Mouse (Mus musculus) frontal cortex, adult (tissue): ENCODE measurements around the gene Sbk3.
"Not testable (repeated sequence)": the region's sequence is repeated elsewhere in the genome, so short reads cannot be mapped to it uniquely, and the experiment has no call there.

Experiments used
- ATAC-seq: cut with Nextera tagmentation; 2 replicates; pipeline ENCODE4 v1.9.2; 2017; ENCODE audit warnings: mild to moderate bottlenecking, moderate library complexity, mixed read lengths; ENCODE audit not compliant: low TSS enrichment

Sbk3 gene

DNA sequence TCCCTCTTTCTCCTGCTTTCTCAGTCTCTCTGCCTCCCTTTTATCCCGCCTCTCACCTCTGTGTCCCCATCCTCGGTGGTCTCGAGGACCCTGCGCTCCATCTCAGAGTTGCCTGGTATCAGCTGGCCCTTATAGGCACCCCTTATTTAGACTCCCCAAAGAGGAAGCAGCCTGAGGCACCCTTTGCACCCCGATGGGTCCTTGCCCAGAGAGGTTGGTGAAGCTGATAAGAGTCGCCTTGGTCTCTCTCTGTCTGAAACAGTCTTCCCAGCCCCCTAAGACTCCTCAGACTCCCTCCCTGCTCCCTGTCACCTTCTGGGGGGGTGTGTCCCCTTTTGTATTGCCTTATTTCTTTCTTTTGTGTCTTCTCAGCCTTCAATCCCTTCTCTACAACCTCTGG is at the start of gene Sbk3:
Sbk3 (minus strand) TSS at position 101 of the 400 bp plus-strand sequence.
- ATAC-seq = no peak

DNA sequence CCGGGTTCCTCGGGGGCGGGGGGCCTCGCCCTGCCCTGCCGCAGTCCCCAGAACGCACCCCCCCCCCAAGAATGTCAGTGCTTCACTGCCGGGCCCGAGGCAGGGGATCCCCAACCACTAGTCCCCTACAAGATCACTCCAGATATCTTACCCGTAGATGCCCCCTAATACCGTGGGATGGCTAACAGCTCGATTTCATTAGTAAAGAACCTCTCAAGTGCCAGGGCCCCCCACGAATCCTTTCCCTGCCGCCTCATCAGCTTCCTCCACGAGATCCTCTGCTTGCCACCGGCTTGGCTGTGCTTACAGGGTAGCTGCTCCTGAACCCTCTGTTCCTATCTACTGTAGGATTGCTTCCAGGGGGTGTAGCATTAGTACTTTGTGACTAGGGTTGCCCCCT is 49.7 kb upstream of the Sbk3 start:
- peak; percentile 2; the same call in 1 of the 2 replicates for ATAC-seq

DNA sequence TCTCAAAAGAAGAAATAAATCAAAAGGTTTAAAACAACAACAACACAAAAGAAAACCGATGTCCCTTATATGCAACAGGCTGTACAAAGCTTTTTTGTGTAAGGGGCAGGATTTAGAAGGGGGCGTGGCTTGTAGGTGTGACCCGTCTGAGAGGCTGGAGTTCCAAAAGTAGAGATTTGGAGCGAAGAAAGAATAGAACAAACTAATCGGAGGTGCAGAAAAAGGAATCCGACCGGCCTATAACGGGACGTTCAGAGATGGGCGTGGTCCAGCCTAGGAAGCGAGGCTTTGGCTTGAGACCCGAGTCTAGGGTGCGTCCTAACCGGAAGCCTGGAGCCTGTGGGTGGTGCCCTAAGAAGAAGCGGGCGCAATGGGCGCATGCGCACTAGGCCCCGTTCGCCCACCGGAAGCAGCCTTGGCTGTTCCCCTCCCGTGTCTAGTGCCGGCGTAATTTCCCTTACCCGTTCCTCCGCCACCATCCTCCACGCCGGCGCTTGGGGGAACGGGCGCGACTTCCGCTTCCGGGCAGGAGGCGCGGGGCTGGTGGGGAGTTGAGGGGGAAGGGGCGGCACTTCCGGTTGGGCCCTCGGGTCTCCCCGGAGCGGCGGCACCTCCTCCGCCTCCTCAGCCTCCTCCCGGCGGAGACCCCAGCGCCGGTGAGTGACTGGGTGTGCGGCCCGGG is 49.2 kb upstream of the Sbk3 start, which contains the start of the genes Zfp865 and Ccdc106:
Zfp865 (plus strand) TSS at position 377 of the 682 bp plus-strand sequence.
Ccdc106 (plus strand) TSS at position 554 of the 682 bp plus-strand sequence.
- ATAC-seq = peak; percentile 92

DNA sequence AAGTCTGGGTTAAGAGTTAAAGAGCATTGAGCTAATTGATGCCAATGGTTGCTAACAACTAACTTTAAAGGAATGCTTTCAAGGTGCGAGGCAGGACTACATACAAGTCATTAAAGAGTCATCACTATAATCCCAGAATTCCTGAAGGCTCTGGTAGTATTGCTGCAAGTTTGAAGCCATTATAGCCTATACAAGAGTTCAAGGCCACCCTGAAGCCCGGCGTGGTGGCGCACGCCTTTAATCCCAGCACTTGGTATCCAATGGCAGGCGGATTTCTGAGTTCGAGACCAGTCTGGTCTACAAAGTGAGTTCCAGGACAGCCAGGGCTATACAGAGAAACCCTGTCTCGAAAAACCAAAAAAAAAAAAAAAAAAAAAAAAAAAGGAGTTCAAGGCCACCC is 48.6 kb upstream of the Sbk3 start:
- not testable (repeated sequence) for ATAC-seq

DNA sequence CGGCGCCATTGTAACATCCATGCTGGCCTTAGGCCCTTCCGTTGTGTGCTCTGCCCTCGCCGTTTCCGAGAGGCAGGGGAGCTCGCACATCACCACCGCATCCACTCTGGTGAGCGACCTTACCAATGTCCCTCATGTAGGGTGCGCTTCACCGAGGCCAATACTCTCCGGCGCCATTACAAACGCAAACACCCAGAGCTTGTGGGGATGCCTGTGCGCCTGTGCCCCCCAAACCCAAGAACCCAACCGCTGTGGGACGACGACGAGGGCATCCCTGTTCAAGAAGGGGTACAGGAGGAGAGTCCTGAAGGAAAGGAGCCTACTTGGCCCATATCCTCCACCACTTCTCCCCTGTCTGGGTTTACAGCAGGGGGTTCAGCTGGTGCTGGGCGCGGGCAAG is 47.0 kb upstream of the Sbk3 start:
- no peak for ATAC-seq

DNA sequence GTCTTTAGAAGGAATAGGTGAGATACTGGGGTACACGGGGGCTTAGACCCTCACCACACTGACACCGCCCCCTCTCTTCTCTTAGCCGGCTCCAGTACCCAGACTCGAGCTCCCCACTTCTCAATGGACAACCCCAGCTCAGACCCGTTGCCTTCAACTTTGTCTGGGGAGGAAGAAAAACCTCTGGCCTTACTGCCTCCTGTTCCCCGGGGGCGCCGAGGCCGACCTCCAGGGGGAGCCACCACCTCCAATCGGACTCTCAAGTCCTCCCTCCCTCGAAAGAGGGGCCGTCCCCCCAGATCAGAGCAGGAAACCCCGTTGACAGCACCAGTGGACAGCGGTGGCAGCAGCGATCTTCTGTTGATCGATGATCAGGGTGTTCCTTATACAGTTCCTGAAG is 46.4 kb upstream of the Sbk3 start:
- ATAC-seq = no peak

DNA sequence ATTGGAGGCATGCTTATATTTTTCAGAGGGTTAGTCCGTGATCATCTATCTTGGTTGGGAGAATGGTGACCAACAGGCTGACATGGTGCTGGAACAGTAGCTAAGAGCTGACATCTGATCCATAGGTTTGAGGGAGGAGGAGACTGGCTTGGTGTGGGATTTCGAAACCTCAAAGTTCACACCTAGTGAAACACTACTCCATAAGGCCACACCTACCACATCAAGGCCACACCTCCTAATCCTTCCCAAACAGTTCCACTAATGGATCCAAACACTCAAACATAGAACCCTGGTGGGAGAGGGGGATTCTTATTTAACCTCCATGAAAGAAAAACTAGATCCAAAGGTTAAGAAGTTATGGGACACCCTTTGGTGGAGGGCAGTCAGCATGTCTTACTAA is 46.0 kb upstream of the Sbk3 start:
- no peak for ATAC-seq

DNA sequence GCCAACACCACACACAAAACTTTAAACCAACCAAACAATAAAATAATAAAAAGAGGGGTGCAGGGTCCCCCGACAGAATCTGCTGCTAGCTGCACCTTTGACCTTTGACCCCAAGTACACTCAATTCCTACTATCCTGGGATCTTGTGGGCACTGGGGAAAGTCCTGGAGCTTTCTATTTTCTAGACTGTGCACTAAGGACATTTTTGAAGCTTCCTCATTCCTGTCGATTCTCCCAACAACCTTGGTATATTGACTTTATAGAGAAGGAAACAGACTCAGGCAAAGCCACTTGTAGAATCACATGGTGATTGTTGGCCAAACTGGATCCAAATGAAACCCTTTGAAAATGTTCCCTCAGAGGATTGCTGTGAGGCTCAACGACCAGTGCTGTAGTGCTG is 45.1 kb upstream of the Sbk3 start:
- no peak for ATAC-seq

DNA sequence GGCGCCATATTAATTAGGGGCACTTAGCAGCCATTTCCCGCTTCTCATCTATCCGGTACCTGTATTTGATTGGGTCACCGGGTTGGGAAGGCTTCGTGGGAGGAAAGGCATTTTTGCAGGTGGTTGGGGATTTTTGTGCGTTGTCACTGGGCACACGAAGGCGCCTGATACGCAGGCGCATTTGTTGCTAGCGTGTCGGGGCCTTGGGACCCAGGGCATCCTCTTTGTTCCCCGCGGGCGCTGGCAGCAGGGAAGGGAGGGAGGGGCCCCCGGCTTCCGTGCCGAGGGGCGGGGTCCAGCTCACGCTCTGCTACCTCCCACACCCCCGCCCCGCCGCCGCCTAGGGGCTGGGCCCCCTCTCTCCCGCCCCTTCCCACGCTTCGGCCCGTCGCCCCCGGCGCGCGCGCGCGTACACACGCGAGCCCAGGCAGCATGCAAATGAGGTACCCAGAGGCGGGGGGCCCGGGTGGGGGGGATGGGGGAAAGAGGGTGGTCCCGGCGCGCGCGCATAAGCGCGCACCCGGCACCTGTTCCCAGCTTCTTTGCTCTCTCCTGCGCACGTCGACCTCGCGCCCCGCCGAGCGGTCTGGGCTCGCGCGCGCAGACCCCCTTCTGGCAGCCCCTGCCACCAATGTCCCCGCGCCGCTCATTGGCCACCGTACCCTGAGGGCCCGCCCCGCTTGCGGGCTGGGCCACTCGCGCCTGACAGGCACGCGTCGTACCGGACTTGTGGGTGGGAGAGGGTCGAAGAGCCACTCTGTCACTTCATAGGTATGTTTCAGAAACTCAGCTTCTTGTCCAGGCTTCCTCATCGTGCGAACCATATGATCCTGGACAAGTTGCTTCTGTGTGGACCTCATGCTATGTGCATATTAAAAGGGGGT is 44.4 kb upstream of the Sbk3 start, which contains the start of gene Gm44973:
Gm44973 (plus strand) TSS at position 379 of the 884 bp plus-strand sequence.
- ATAC-seq = peak; percentile 67

DNA sequence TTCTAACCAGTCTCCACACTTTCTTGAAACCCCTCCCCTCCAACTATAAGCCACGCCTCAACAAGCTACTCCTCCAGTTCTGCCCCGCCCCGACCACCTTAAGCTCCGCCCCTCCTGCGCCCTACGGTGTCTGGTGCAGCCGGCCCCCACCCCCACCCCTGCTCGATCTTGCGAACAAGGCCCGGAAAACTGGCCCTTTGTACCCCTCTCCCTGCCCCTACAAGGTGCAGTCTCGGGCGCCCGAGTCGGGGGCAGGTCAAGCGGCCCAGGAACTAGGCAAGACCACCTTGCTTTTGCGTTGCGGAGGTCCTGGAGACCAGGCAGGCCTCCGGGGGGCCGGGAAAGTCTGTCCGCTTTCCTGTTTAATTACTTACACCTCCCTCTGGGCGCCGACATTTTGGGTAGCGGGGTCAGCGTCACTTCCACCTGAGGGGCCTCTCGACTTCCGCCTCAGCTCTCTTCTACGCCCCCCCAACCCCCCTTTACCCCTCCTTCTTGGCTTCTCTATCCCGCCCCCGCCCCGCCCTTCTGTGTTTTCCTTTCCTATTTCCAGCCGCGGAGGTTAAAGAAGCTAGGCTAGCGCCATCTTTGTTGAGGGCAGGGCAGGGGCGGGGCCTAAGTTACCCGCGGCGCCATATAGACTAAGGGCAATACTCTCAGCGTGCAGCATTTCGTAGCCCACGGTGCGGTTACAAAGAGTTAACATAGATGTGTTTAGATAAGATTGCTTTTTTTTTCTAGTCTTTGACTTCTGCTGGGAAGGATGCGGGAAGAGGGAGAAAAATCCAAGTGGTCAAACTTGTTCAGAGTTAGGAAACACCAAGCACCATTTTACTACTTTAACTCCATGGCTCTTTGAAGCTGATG is 43.5 kb upstream of the Sbk3 start, which contains the start of the genes Zfp524 and Fiz1:
Zfp524 (plus strand) TSS at position 165 of the 867 bp plus-strand sequence.
Fiz1 (minus strand) TSS at position 447 of the 867 bp plus-strand sequence.
- ATAC-seq = peak; percentile 62

DNA sequence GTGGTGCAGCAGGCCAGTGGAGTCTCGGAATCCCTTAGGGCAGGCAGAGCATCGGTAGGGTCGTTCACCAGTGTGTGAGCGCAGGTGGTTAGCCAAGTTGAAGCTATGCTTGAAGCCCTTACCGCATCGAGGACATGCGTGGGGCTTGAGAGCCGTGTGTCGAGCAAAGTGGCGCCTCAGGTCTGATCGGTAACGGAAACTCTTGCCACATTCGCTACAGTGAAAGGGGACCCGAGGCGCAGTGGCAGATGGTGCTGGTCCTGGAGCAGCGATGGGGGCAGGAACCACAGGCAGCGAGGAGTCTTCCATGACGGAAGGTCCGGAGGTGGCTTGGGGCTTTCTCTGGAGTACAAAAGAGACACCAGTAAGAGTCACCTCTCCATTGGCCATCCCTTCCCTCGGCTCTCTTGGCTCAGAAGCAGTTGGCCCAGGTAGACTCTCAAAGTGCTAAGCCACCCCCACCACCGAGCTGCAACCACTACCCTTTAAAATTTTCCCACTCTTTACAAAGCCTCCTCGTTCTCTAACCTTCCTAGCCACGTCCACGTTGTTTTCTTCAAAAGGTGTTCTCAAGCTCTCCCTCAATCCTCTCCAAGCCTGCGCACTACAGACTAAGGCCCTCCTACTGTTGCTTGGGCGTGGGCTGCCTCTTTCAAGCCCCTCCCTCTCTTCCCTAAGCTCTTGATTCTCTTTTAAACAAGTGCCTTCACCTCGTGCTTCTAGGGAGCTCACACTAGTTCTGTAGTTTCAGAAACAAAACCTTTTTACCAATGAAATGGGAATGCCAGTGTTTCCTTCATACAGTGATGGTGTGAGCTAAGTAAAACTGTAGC is 41.9 kb upstream of the Sbk3 start:
- ATAC-seq = no peak

DNA sequence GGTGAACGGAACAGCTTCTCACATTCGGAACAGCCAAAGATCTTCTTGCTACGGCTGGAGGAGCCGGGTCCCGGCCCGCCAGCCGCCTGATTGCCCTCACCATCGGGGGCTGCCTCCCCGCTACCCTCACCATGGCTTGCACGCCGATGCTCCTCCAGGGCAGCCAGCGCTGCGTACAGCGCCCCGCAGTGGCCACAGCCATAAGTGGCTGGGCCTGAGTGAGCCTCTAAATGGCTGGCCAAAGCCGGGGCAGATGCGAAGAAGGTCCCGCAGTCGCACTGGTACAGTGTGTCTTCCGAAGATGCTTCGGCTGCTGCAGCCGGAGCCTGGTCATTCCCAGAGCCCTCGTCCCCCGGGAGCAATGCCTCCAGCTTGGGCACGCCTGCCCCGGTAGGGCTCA is 37.3 kb upstream of the Sbk3 start:
- ATAC-seq = no peak

DNA sequence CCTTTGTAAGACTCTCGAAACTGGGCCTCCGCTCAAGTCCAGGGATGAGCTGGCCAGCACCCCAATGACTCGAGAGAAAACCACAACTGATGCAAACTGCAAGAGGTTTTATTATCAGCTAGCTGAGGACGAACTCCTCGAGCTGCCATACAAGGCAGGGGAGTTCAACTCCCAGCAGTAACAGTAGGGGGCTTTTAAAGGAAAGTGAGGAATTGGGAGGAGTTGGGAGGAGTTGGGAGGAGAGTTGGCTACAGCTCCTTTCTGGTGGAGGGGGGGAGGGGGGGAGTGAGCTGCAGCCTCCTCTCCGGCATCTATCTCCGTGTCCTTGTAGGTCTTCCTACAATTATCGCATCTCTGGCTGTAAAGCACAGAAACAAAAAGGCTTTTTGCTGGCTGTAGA is 31.9 kb upstream of the Sbk3 start:
- ATAC-seq = not testable (repeated sequence)

DNA sequence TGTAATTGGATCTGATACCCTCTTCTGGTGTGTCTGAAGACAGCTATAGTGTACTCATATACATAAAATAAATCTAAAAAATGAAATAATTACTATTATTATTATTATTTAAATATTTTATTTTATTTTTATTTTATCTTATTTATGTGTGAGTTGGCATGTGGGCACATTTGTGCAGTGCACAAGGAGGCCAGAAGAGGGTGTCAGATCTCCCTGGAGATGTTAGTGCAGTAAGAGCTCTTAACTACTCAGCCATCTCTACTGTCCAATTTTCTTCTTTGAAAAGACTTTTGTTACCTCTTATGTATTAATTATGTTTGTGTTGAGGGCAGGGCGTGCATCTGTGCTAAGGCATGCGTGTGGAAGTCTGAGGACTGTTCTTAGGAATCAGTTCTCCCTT is 28.9 kb upstream of the Sbk3 start:
- no peak for ATAC-seq

DNA sequence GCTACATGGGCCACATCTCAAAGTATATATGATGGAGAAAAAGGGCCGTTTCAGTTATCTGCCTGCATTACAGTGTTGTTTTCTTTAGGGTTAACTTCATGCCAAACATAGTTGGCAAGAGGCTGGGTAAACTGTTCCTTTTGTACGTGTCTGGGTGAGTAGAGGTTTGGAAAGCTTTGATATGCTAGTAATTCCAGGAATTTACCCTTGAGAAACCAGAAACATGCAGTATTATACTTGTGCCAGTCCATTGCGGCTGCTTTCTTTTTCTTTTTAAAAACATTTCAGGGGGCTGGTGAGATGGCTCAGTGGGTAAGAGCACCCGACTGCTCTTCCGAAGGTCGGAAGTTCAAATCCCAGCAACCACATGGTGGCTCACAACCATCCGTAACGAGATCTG is 26.0 kb upstream of the Sbk3 start:
- no peak for ATAC-seq

DNA sequence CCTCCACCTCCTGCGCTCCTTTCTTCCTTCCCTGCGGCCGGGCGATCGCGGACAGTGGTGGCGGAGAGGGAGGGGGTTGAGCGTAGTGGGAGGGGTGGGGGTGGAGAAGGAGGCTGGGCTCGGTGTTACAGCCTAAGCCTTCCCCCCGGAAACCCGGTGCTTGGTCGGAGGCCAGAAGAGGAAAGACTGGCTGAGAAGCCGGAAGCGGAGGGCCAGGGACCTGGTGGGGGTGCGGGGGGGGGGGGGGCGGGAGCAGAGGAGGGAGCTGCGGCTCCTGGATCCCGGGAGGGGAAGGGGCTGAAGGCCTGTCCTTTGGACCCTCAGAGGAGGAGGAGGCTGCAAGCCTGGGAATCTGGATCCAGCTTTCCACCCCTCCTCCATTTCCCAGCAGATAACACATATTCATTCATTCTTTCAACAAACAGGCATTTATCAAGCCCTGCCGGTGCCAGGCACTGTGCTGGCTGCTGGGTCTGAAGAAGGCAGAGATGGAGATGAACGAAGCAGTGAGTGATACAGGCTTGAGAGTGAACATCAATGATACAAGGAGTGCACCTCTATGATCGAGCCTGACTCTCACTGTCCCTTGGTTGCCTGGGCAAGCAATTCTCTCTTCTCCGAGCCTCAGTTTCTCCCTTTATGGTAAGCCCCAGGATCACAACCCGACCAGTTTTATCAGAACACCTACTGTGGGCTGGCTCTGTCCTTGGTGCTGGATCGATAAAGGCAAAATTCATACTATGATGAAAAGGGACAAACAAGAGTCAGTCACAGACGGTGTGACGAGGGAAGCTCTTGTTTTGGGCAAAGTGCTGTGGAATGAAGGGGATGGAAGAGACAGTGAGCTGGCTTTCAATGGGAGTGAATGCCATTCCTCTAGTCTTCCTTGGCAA is 25.3 kb upstream of the Sbk3 start, which contains the start of gene Zfp579:
Zfp579 (minus strand) TSS at position 156 of the 893 bp plus-strand sequence.
- peak; percentile 72 for ATAC-seq

DNA sequence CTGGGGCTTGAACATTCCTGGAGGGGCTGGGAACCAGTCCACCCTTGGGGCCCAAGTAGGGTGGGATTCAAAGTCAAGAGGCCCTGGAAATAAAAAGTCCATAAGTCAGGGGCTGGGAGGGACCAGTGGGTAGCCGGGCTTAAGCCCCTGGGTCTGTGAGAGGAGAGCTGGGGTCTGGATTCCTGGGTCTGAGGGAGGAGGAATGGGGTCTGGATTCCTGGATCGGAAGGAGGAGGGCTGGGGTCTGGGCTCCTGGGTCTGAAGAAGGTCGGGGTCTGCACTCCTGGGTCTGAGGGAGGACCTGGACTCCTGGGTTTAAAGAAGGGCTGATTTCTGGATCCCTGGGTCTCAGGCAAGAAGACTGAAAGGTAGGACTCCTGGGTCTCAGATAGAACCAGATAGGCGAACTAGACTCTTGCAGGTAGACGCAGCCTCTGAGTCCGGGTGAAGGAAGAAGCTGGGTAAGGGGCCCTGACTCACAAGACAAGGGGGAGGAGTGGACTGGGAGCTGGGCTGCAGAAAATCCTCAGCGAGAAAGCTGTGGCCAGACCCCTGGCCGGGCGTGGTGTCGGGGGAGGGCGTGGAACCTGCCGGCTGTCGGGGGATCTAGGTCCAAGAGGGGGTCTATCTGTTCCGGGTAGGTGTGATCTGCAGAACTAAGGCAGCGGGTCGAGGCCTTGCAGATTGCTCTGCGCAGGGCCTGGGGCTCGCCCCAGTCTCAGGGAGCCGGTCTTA is 24.5 kb upstream of the Sbk3 start:
- peak; percentile 10; the same call in 1 of the 2 replicates for ATAC-seq

DNA sequence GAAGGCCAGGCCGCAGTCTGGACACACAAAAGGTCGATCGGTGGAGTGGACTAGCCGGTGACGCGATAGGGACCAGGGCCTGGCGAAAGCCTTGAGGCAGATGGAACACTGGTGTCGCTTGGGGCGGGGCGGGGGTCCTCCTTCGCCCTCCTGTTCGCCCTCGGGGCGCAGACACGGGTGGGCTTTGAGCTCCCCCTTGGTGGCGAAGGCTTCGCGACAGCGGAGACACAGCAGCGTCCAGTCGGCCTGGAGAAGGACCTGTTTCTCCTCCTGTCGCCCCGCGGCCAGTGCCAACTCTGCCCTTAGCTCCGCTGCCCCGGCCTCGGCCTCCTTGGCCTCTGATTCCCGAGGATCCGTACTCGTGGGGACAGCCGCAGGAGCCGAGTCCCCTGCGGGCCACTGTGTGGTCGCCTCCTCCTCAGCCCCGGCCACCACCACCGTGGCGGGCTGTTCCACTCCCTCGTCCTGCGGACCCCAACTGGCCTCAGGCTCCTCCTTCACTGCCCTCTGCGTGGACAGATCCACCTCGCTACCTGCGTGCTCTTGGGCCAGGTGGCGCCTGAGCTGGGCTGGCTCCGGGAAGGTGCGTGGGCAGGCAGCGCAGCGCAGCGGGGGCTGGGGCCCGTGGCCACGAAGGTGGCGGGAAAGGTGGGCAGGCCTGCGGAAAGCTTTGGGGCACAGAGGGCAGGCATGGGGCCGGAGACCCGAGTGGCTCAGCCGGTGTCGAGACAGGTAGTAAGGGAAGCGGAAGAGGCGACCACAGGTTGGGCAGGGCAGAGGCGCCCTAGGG is 23.2 kb upstream of the Sbk3 start:
- no peak for ATAC-seq
